Mouse (Mus musculus) forebrain, embryonic 13.5 days (tissue): Measurements from ENCODE around the gene Sncg. TPM values are rescaled to one million over a fixed set of nuclear protein-coding genes. Genes with fewer than 3 reads are reported as not detected.
A peak's percentile ranks its signal among the peaks of the same experiment; 100 is the strongest.

Source experiments
- ATAC-seq: fragments of 200-750 bp; cut with Nextera tagmentation; 2 replicates; pipeline ENCODE4 v1.8.0; 2017
- H3K27ac ChIP-seq: fragments of 300-500 bp; sonication (generic); 2 replicates; pipeline ENCODE4 v1.5.1; 2015; ENCODE audit warnings: inconsistent platforms, mild to moderate bottlenecking, moderate library complexity
- H3K27me3 ChIP-seq: fragments of 300-500 bp; sonication (generic); 2 replicates; pipeline ENCODE4 v1.6.1; 2015; ENCODE audit warnings: mild to moderate bottlenecking, inconsistent platforms
- H3K36me3 ChIP-seq: fragments of 300-500 bp; sonication (generic); 2 replicates; pipeline ENCODE4 v1.6.1; 2015; ENCODE audit warnings: mild to moderate bottlenecking, inconsistent platforms; ENCODE audit not compliant: poor library complexity, severe bottlenecking
- H3K4me1 ChIP-seq: fragments of 300-500 bp; sonication (generic); 2 replicates; pipeline ENCODE4 v1.6.1; 2015; ENCODE audit warnings: inconsistent platforms
- H3K4me2 ChIP-seq: fragments of 300-500 bp; sonication (generic); 2 replicates; pipeline ENCODE4 v1.6.1; 2015; ENCODE audit warnings: inconsistent platforms, mild to moderate bottlenecking, moderate library complexity
- H3K4me3 ChIP-seq: fragments of 300-500 bp; sonication (generic); 2 replicates; pipeline ENCODE4 v1.5.1; 2015; ENCODE audit warnings: mild to moderate bottlenecking, inconsistent platforms
- H3K9ac ChIP-seq: fragments of 300-500 bp; sonication (generic); 2 replicates; pipeline ENCODE4 v1.6.1; 2015; ENCODE audit warnings: mild to moderate bottlenecking, inconsistent platforms
- H3K9me3 ChIP-seq: fragments of 300-500 bp; sonication (generic); replicated peaks from 2 replicates; pipeline ENCODE4 v1.6.1; 2016; ENCODE audit warnings: inconsistent platforms
- WGBS: fragments of 180-500 bp; shearing (Covaris S2); methylation state at CpG from one replicate; pipeline ENCODE4 v1.1.7; 2015; 5-methylcytosine and 5-hydroxymethylcytosine counted together
- polyA plus RNA-seq: library from polyadenylated mRNA; unstranded; fragments of >200 nt; fragmentation: Nextera tagmentation; extraction: Ambion mirVana; gene quantifications from 2 replicates; pipeline ENCODE4 v1.2.1, GENCODE M21; 2015

The Sncg gene
- polyA plus RNA-seq, 1 experiment from 2014 or later, result 4.5 TPM

DNA sequence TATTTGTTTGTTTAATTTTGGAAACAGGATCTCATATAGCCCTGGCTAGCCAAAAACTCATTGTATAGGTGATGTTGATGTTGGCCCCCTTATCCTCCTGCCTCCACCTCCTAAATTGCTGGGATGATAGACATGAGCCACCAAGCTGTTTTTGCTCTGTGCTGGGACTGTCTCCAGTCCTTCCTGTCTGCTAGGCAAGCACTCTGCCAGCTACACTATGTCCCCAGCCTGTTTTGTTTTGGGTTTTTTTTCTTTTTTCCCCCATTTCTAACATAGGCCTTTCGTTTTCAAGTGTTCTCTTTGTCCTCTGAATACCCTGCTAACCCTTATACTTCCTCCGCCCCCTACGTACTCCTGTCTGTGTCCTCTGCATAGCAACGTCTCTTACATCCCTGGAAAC, 18.7 kb upstream of the Sncg start:
- Histone ChIP-seq H3K27ac (no peak overlapping the region), H3K27me3 (no peaks in the 10 kb centered on the region), H3K4me2 (no peak overlapping the region), H3K4me1 (no peaks in the 10 kb centered on the region), H3K36me3 (peaks cover 9% of the 10 kb centered on the region), H3K9me3 (0 out of 2 replicates have a peak, but pooled peaks cover 5% of the 10 kb centered on the region), H3K4me3 (no peak overlapping the region), H3K9ac (no peak overlapping the region)
- 35% methylated on average over 4 of the region's 4 CpGs for WGBS
- no peak; the same call in 1 of the 2 replicates for ATAC-seq

DNA sequence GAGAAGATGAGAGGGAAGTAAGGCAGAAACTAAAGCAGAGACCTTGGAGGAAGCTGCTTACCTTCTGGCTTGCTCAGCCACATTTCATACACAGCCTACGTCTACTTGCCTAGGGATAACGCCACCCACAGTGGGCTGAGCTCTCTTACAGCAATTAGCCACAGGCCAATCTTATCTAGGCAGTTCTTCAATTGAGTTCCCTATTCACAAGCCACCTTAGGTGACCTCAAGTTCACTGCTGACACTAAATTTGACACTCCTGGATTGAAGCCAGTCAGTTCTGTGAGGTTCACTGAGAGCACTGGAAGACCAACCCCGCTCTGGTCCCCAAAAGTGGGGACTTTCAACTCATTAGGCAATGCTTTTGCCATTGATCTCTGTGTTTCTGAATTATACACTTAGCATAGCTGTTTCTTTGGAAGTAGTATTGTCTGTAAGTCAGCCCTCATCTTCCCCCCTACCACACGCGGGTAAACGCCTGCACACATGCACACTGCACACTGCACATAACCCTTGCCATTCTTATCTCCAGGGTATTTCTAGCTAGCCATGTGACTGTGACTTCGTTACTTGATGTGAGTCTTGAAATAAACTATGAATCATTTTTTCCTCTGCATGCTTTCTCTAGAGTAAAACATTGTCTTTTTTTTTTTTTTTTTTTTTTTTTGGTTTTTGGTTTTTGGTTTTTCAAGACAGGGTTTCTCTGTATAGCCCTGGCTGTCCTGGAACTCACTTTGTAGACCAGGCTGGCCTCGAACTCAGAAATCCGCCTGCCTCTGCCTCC, 8.5 kb upstream of the Sncg start:
- Histone ChIP-seq H3K36me3 (no peaks in the 10 kb centered on the region), H3K27me3 (no peaks in the 10 kb centered on the region), H3K4me1 (peaks cover 9% of the 10 kb centered on the region), H3K4me3 (no peak overlapping the region), H3K9ac (no peak overlapping the region), H3K9me3 (no peaks in the 10 kb centered on the region), H3K27ac (no peak overlapping the region), H3K4me2 (no peak overlapping the region)
- WGBS, result 92% methylated on average over 9 of the region's 9 CpGs
- ATAC-seq, result no peak

DNA sequence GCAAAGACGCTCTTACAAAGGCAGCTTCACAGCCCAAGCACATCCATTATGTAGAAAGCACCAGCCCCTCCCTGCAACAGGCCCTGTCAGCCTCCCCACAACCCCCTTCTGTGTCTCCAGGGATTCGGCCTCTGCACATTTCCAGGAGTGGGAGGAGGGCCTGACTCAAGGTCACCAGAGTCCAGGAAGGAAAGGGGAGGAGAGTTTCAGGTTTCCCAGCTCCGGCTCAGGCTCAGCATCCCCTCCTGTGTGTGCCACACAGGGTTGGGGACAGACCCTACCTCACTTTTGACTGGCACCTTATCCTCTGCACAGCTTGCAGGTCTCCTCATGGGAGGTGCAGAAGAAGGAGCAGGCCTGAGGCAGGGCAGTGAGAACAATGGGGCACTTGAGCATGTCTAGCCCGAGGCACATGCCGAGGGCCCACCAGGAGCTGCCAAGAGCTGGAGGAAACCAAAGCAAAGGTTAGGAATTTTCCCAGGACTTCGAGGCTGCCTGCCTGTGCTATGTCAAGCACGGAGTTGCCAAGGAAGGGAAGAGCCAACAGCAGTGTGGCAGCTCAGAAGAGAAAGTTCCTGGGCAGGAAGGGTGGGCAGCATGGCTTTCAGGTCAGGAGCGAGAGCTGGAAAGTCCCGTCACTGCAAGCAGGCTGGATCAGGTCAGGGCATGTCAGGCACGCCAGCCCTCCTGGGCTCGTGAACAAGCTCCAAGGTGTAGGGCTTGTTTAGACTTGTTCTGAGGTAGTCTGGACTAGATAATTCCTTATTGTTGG, 4.2 kb upstream of the Sncg start:
- 40% methylated on average over 11 of the region's 11 CpGs for WGBS
- no peak overlapping the region for H3K27ac ChIP-seq
- peak; percentile 44; the same call in 1 of the 2 replicates for ATAC-seq

DNA sequence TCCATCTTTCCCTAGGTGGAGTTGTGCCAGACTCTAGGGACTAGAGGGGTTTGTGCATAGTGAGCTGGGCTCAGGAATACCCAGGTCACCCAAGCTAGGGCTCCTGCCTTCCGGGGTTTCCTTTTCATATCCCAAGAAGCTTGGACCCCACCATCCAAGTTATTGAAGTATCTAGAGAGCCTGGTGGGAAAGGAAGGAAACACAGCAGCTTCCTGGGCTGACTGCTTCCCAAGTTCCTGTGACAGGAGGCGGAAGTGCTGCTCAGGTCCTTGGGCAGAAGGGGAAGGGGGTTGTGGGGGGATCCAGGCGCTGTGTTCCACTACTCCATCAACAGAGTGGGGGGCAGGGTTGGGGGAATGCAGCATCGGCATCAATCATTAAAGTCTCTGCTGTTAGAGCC, 2.5 kb upstream of the Sncg start:
- Histone ChIP-seq H3K27ac (no peak overlapping the region), H3K27me3 (no peaks in the 10 kb centered on the region), H3K4me2 (no peak overlapping the region), H3K9me3 (no peaks in the 10 kb centered on the region), H3K36me3 (no peaks in the 10 kb centered on the region), H3K4me1 (peaks cover 9% of the 10 kb centered on the region), H3K4me3 (no peak overlapping the region), H3K9ac (no peak overlapping the region)
- WGBS, result 82% methylated on average over 4 of the region's 4 CpGs
- ATAC-seq, result no peak

More for the DNA sequence above, 4.2 kb upstream of the Sncg start:
- Histone ChIP-seq H3K4me3 (no peak overlapping the region), H3K27me3 (no peaks in the 10 kb centered on the region), H3K4me2 (no peak overlapping the region), H3K4me1 (peaks cover 9% of the 10 kb centered on the region), H3K36me3 (no peaks in the 10 kb centered on the region), H3K9ac (no peak overlapping the region; the same call in 1 of the 2 replicates), H3K9me3 (no peaks in the 10 kb centered on the region)

DNA sequence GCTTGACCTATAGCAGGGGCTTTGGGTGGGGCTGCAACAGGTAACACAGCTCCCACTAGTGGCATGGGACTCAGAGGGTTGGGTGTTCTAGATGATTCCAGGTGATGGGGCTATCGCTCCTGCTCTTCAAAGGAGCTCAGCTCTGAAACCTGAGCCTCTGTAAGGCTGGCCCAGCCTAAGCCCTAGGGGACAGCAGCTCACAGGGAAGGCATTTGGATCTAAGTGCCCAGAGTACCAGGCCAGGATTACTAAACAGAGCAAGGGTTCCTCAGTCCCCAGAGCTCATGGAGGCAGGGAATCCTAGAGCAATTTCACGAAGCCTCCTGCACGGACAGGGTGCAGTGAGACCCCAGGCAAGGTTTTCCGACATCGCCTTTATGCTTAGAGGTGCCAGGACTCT, 1.4 kb upstream of the Sncg start:
- no peaks in the 10 kb centered on the region for H3K27me3 ChIP-seq
- ATAC-seq, result no peak
- no peak overlapping the region for H3K4me3 ChIP-seq
- H3K4me1 ChIP-seq, result peaks cover 9% of the 10 kb centered on the region
- 86% methylated on average over 5 of the region's 5 CpGs for WGBS
- no peaks in the 10 kb centered on the region for H3K9me3 ChIP-seq
- H3K9ac ChIP-seq, result no peak overlapping the region
- H3K36me3 ChIP-seq, result no peaks in the 10 kb centered on the region
- no peak overlapping the region for H3K27ac ChIP-seq
- no peak overlapping the region for H3K4me2 ChIP-seq

DNA sequence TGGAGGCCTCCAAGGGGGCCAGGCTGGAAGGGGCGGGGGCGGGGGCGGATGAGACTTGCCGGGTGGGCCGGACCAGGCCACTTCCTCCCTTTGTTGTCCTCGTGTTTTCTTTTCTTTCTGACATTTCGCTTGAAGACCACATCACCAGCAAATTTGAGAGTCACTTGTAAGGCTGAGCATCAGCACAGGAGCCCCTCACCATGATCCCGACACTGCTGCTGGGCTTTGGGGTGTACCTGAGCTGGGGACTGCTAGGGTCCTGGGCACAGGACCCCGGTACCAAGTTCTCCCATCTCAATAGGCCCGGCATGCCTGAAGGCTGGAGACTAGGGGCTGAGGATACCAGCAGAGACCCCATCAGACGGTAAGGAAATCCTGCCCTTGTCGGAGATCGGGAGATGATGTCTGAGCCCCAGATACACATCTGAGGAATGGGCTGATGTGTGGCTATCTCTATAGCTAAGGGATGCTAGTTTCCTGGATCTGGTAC, 871 bp upstream of the Sncg start, which contains the start of gene Mmrn2:
TSS of gene Mmrn2 (plus strand) at position 51 of the 490 bp plus-strand sequence.
- no peak for ATAC-seq
- Histone ChIP-seq H3K36me3 (no peaks in the 10 kb centered on the region), H3K27ac (no peak within 1 kb of the TSS), H3K4me2 (no peak within 1 kb of the TSS), H3K9ac (no peak within 1 kb of the TSS), H3K9me3 (no peaks in the 10 kb centered on the region), H3K4me3 (no peak within 1 kb of the TSS), H3K27me3 (no peaks in the 10 kb centered on the region), H3K4me1 (peaks cover 9% of the 10 kb centered on the region)
- 84% methylated on average over 13 of the region's 13 CpGs for WGBS

DNA sequence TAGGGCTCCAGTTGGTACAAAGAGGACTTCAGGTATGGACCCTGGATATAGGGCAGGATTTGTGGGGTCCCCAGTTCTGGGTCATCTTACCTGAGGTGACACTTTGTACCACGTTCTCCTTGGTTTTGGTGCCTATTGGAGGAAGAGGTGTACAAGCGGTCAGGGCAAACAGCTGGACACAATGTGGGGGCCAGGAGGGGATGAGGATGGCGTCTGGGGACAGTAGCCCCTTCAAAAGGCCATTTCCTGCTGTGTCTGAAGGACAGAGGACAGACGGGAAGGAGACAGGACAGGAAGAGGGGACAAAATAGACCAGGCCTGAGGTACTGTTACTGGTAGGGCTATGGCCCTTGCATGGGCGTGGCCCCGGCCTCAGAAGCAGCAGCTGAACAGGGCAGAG, 1.0 kb downstream of the Sncg start:
- ATAC-seq, result no peak
- H3K9ac ChIP-seq, result no peak overlapping the region
- peaks cover 4% of the 10 kb centered on the region for H3K4me1 ChIP-seq
- H3K27ac ChIP-seq, result no peak overlapping the region
- no peak overlapping the region for H3K4me2 ChIP-seq
- no peaks in the 10 kb centered on the region for H3K27me3 ChIP-seq
- H3K9me3 ChIP-seq, result no peaks in the 10 kb centered on the region
- H3K36me3 ChIP-seq, result no peaks in the 10 kb centered on the region
- H3K4me3 ChIP-seq, result no peak overlapping the region
- 82% methylated on average over 6 of the region's 6 CpGs for WGBS

DNA sequence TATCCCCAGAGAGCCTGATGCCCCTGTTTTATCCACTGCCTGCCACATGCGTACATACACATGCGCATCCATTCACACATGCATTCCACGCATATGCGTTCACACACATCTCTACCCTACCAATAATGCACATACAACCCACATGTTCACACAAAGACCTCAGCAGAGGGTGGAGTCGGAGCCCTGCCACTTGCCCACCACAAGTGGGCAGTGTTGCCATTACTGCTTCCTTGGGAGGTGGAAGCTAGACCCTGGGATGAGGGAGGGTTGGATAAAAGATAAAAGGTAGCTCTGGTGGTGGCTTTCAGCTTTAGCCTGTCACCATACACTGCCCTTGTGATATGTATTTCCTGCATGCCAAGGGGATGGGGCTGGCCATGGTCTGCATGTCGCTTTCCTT, 1.9 kb downstream of the Sncg start:
- no peaks in the 10 kb centered on the region for H3K27me3 ChIP-seq
- no peaks in the 10 kb centered on the region for H3K9me3 ChIP-seq
- WGBS, result 81% methylated on average over 6 of the region's 6 CpGs
- no peak overlapping the region for H3K9ac ChIP-seq
- no peak overlapping the region for H3K4me3 ChIP-seq
- no peaks in the 10 kb centered on the region for H3K4me1 ChIP-seq
- ATAC-seq, result 0 out of 2 replicates have a peak, but pooled peaks have one; percentile 34
- H3K27ac ChIP-seq, result no peak overlapping the region
- H3K36me3 ChIP-seq, result no peaks in the 10 kb centered on the region
- H3K4me2 ChIP-seq, result no peak overlapping the region

DNA sequence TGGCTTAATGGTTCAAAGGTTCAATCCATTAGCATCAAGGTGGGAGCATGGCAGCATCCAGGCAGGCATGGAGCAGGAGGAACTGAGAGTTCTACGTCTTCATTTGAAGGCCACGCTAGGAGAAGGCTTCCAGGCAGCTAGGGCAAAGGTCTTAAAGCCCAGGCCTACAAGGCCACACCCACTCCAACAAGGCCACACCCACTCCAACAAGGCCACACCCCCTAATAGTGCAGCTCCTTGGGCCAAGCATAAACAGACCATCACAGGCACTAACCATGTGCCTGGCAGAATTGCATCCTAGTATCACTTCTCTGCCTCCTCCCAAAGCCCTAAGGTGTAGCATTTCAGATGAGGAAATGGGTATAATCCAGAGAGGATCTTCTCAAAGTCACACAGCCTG, 2.8 kb downstream of the Sncg start:
- 79% methylated on average over 2 of the region's 2 CpGs for WGBS
- no peak overlapping the region for H3K4me3 ChIP-seq
- H3K9me3 ChIP-seq, result no peaks in the 10 kb centered on the region
- H3K27ac ChIP-seq, result no peak overlapping the region
- H3K4me2 ChIP-seq, result no peak overlapping the region
- no peak overlapping the region for H3K9ac ChIP-seq
- no peaks in the 10 kb centered on the region for H3K4me1 ChIP-seq
- H3K36me3 ChIP-seq, result no peaks in the 10 kb centered on the region
- H3K27me3 ChIP-seq, result no peaks in the 10 kb centered on the region
- ATAC-seq, result no peak

DNA sequence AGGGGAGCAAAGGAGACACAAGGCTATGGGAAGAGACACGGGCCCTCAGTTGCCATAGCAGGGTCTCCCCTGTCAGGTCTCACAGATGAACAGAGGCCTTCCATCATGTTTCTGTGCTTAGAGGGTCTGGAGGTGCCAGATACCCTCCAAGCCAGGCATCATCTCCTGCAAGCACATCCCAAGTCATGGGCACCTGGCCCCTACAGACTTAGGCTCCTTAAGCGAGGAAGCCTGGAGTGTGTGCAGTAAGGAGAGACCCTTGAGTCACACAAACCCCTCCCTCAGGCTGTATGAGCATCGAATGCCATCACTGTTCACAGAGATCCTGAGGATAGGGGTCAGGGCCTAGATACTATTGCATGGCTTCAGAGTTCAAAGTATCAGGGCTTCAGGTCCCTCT, 3.7 kb downstream of the Sncg start:
- WGBS, result 87% methylated on average over 3 of the region's 3 CpGs
- Histone ChIP-seq H3K9ac (no peak overlapping the region), H3K4me3 (no peak overlapping the region), H3K27ac (no peak overlapping the region), H3K4me1 (no peaks in the 10 kb centered on the region), H3K27me3 (no peaks in the 10 kb centered on the region), H3K4me2 (no peak overlapping the region), H3K9me3 (no peaks in the 10 kb centered on the region), H3K36me3 (no peaks in the 10 kb centered on the region)
- no peak for ATAC-seq

DNA sequence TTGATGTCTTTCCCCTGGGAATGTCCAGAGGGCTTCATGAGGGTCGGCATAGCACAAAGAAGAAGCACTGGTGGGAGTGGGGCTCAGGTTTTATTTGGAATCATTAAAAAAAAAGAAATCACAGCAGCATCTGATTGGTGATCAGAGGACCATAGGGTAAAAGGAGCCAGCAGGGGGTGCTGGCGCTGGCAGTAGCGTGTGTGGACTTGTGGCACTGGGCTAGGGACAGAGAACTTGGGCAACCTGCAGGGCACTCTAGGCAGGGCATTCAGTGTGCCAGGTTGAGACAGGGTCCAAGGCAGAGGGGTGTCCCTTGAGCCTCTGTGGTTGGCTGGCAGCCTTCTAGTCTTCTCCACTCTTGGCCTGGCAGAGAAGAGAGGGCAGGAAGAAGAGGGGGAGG, 4.4 kb downstream of the Sncg start:
- H3K9me3 ChIP-seq, result no peaks in the 10 kb centered on the region
- WGBS, result 54% methylated on average over 3 of the region's 3 CpGs
- H3K36me3 ChIP-seq, result no peaks in the 10 kb centered on the region
- no peak overlapping the region for H3K4me3 ChIP-seq
- ATAC-seq, result no peak
- no peak overlapping the region for H3K4me2 ChIP-seq
- H3K9ac ChIP-seq, result no peak overlapping the region
- H3K27ac ChIP-seq, result no peak overlapping the region
- H3K4me1 ChIP-seq, result no peaks in the 10 kb centered on the region
- no peaks in the 10 kb centered on the region for H3K27me3 ChIP-seq

DNA sequence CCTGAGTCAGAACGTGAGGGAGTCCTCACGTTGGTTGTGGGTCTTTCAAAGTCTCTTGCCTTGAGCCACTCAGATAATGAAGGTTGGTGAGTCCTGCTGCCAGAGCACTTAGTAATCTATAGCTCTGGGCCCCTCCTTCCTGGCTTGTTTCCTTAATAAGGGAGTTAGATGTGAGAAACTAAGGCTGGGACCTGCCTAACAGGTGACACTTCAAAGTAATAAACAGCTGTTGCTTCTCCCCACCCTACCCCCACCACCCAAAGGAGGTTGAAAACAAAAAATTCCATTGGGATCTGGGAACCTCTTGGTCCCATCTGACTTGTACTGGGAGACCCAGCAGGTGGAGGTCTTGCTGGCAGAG, 9.5 kb downstream of the Sncg start:
- H3K4me2 ChIP-seq, result no peak overlapping the region
- no peaks in the 10 kb centered on the region for H3K36me3 ChIP-seq
- no peak overlapping the region for H3K27ac ChIP-seq
- H3K4me1 ChIP-seq, result peaks cover 15% of the 10 kb centered on the region
- 96% methylated on average over 2 of the region's 2 CpGs for WGBS
- no peak overlapping the region for H3K4me3 ChIP-seq
- no peak overlapping the region for H3K9ac ChIP-seq
- H3K27me3 ChIP-seq, result peaks cover 5% of the 10 kb centered on the region; the same call in 1 of the 2 replicates
- no peak for ATAC-seq
- no peaks in the 10 kb centered on the region for H3K9me3 ChIP-seq
